Mouse (Mus musculus): ENCODE measurements at regions not wholly inside any gene's neighbourhood (a gene's known extent, or its start where the extent isn't known, plus 50 kb on each side); places are given as distances from the start of the nearest gene placed in this dataset.

GRCm38 (mm10) chr6:98452277-98452676 is 109.7 kb upstream of the Gm765 start:
- no peak for DNase-seq (ENCODE audit: low spot score)

- DNase-seq (ENCODE audit: low spot score), result no peak
Observed at GRCm38 (mm10) chr6:98435676-98436075, 93.1 kb upstream of the Gm765 start.

DNA sequence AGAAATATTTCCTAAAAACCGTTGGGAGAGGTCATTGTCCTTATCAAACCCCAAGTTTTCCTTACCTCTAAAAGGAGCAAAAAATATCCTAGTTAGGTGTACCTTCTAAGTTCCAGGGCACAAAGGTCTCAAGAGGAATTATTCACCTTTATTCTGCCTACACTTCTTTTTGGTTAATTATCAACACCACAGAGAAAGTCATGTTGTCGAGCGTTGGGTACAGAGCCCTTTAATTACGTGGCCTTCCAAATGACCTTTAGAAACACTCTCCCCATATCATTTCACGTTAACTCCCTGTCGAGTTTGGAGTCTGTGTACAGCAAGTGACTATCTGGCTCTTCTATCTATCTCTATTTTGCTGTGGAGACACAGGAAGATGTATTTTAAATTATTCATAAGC is 90.7 kb upstream of the Gm765 start:
- no peak for DNase-seq (ENCODE audit: low spot score)

DNA sequence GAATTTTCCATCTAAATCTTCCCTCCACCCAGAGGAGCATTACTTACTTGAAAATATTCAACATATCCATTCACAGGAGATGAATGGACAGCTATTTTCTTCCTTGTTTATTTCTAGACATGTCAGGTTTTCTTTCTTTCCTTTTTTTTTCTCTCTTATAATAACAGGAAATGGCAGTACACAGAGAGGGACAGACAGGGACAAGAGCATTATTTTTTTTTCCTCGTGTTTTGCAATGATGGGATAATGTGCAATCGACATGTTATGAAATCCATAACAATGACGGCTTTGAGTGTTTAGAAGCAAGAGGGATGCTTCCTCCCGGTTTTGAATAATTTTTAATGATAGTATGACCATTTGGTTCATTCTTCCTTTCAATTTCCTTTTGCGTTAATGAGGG is 86.6 kb upstream of the Gm765 start:
- DNase-seq (ENCODE audit: low spot score), result no peak

GRCm38 (mm10) chr6:98402605-98403004 is 60.1 kb upstream of the Gm765 start:
- no peak for DNase-seq (ENCODE audit: low spot score)

GRCm38 (mm10) chr6:98394589-98394988 is 52.0 kb upstream of the Gm765 start:
- no peak for DNase-seq (ENCODE audit: low spot score)

All from testis, postnatal 10 days (tissue).